Mouse (Mus musculus) cortical plate, adult 2 months (tissue): Measurements from ENCODE around the gene Gm10696. TPM values are rescaled to one million over a fixed set of nuclear protein-coding genes. Genes with fewer than 3 reads are reported as not detected.
"Not testable (repeated sequence)": the region's sequence is repeated elsewhere in the genome, so short reads cannot be mapped to it uniquely, and the experiment has no call there.

Experiments used
- H3K27ac ChIP-seq: fragments of 200-500 bp; 2 replicates; pipeline ENCODE4 v1.5.1; 2012; ENCODE audit warnings: low read length, control low read depth, inconsistent platforms; ENCODE audit not compliant: insufficient read depth
- H3K4me1 ChIP-seq: fragments of 200-500 bp; 2 replicates; pipeline ENCODE4 v1.6.1; 2011; ENCODE audit warnings: low read length; ENCODE audit not compliant: control insufficient read depth, insufficient read depth
- H3K4me3 ChIP-seq: fragments of 200-500 bp; 2 replicates; pipeline ENCODE4 v1.5.1; 2011; ENCODE audit warnings: mild to moderate bottlenecking, low read length, control low read depth; ENCODE audit not compliant: insufficient read depth
- polyA plus RNA-seq: library from polyadenylated mRNA; depleted of rRNA; stranded (reverse); fragments of >200 nt; gene quantifications from 2 replicates; pipeline ENCODE4 v1.2.3, GENCODE M21; 2012; rRNA removed

Gene Gm10696
- polyA plus RNA-seq, result not detected in 2 replicates

- H3K27ac ChIP-seq, H3K4me3 ChIP-seq: not testable (repeated sequence)
Measured at GRCm38 (mm10) chr3:94178093-94178492, at the start of gene Gm10696. Gm10696 (minus strand) TSS chr3:94178193.

GRCm38 (mm10) chr3:94196414-94196813 lies 18.4 kb upstream of the Gm10696 start, which contains the start of gene Gm5286:
Gm5286 (plus strand) TSS chr3:94196714.
- H3K27ac ChIP-seq, H3K4me3 ChIP-seq, H3K4me1 ChIP-seq: not testable (repeated sequence)

More at GRCm38 (mm10) chr3:94178093-94178492, at the start of gene Gm10696:
- not testable (repeated sequence) for H3K4me1 ChIP-seq

- H3K4me1 ChIP-seq, H3K27ac ChIP-seq, H3K4me3 ChIP-seq: not testable (repeated sequence)
Measured at GRCm38 (mm10) chr3:94167351-94167750, 10.6 kb downstream of the Gm10696 start.

Other genes starting within 250 kb of the Gm10696 start
- not detected in 2 replicates for gene Gm9117, start 234.7 kb downstream of the Gm10696 start, polyA plus RNA-seq
- gene Tdpoz5, start 216.9 kb downstream of the Gm10696 start, polyA plus RNA-seq, result not detected in 2 replicates
- gene Gm9125, start 123.3 kb downstream of the Gm10696 start, polyA plus RNA-seq, result not detected in 2 replicates
- not detected in 2 replicates for gene Gm10697, start 105.5 kb downstream of the Gm10696 start, polyA plus RNA-seq
- not detected in 2 replicates for gene Gm5286, start 18.5 kb upstream of the Gm10696 start, polyA plus RNA-seq
- not detected in 2 replicates for gene Gm4778, start 85.8 kb upstream of the Gm10696 start, polyA plus RNA-seq
- 19.3 and 22.3 TPM in 2 replicates for gene Them4, start 131.9 kb upstream of the Gm10696 start, polyA plus RNA-seq
- not detected in 2 replicates for gene Them5, start 163.9 kb upstream of the Gm10696 start, polyA plus RNA-seq
- gene C2cd4d, start 184.2 kb upstream of the Gm10696 start, polyA plus RNA-seq, result 0.61 and 0.70 TPM in 2 replicates
- gene Rorc, start 194.6 kb upstream of the Gm10696 start, polyA plus RNA-seq, result 1.9 and 2.0 TPM in 2 replicates
- gene Lingo4, start 220.3 kb upstream of the Gm10696 start, polyA plus RNA-seq, result 0.46 and 0.51 TPM in 2 replicates
- 15.2 and 15.5 TPM in 2 replicates for gene Tdrkh, start 235.1 kb upstream of the Gm10696 start, polyA plus RNA-seq